Mouse (Mus musculus) embryonic fibroblast, embryonic 13.5 days (primary cell): ENCODE results near the gene Kcnj6.

ENCODE experiments used
- CTCF ChIP-seq: IDR thresholded peaks from 2 replicates; pipeline ENCODE4 v1.5.1; 2011; ENCODE audit warnings: mild to moderate bottlenecking, control low read depth, low read length, moderate library complexity, borderline replicate concordance; ENCODE audit not compliant: insufficient read depth
- POLR2A ChIP-seq: IDR thresholded peaks from 2 replicates; pipeline ENCODE4 v1.6.1; 2011; ENCODE audit warnings: low read depth, mild to moderate bottlenecking, control low read depth, low read length, moderate library complexity

DNA sequence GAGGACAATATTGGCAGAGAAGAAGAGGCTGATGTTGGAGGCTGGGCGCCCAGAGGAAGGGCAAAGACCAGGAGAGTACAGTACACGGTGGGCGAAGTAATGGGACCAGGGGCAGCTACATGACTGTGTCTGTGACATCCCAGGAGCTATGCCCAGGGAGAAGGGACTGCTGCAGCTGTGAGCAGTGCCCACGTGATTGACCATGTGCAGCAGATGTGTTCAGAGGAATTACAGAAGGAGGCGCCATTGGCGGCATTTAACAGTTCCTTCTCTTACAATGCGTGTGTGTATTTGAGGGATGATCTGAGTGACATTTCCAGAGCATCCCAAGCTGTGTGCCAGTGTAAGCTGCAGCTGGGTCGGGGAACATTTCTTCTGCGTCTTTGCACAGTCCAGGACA, 159.6 kb downstream of the Kcnj6 start:
- TF ChIP-seq CTCF (no peak), POLR2A (no peak)
